Mouse (Mus musculus): ENCODE measurements around the gene Cntnap1. TPM values are rescaled to one million over a fixed set of nuclear protein-coding genes. Genes with fewer than 3 reads are reported as not detected.

Gene Cntnap1
- total RNA-seq, 2 experiments from 2014 or later = 4.8 to 7.4 TPM

Small RNA genes lying within 50 kb of the gene (microRNA-seq; reads per million reads assigned to microRNA genes)
- gene Gm27626 = not detected

Other genes starting within 250 kb of the Cntnap1 start
- 10 to 100 TPM; 32.4 to 36.7 TPM for gene Stat3, start 231.0 kb upstream of the Cntnap1 start, total RNA-seq (2021)
- gene Cavin1, start 199.6 kb upstream of the Cntnap1 start, total RNA-seq (2021) = 10 to 100 TPM; 22.6 to 22.8 TPM
- gene Atp6v0a1, start 161.1 kb upstream of the Cntnap1 start, total RNA-seq (2021) = 100 to 1,000 TPM; 257 to 302 TPM
- 1 to 10 TPM; 8.3 to 9.6 TPM for gene Naglu, start 100.5 kb upstream of the Cntnap1 start, total RNA-seq (2021)
- under 1 TPM; 0.52 to 0.76 TPM for gene Hsd17b1, start 92.1 kb upstream of the Cntnap1 start, total RNA-seq (2021)
- 10 to 100 TPM; 28.3 to 32.0 TPM for gene Coasy, start 88.0 kb upstream of the Cntnap1 start, total RNA-seq (2021)
- 10 to 100 TPM; 39.0 to 47.3 TPM for gene Mlx, start 83.2 kb upstream of the Cntnap1 start, total RNA-seq (2021)
- 1 to 10 TPM; 7.7 to 9.1 TPM for gene Psmc3ip, start 75.1 kb upstream of the Cntnap1 start, total RNA-seq (2021)
- gene Retreg3, start 50.6 kb upstream of the Cntnap1 start, total RNA-seq (2021) = 10 to 100 TPM; 48.9 to 49.2 TPM
- gene Tubg1, start 50.6 kb upstream of the Cntnap1 start, total RNA-seq (2021) = 10 to 100 TPM; 42.9 TPM
- gene Tubg2, start 14.6 kb upstream of the Cntnap1 start, total RNA-seq (2021) = 10 to 100 TPM; 38.6 to 41.6 TPM
- gene Plekhh3, start 828 bp downstream of the Cntnap1 start, total RNA-seq (2021) = 1 to 10 TPM; 5.6 to 6.1 TPM
- not detected for gene Ccr10, start 4.9 kb downstream of the Cntnap1 start, total RNA-seq (2021)
- gene Ezh1, start 55.9 kb downstream of the Cntnap1 start, total RNA-seq (2021) = 10 to 100 TPM; 34.3 to 36.6 TPM
- gene Ramp2, start 75.5 kb downstream of the Cntnap1 start, total RNA-seq (2021) = 10 to 100 TPM; 56.2 to 64.0 TPM
- 10 to 100 TPM; 76.2 to 77.1 TPM for gene Vps25, start 83.2 kb downstream of the Cntnap1 start, total RNA-seq (2021)
- 1 to 10 TPM; 5.4 to 6.2 TPM for gene Wnk4, start 90.0 kb downstream of the Cntnap1 start, total RNA-seq (2021)
- gene Cntd1, start 108.5 kb downstream of the Cntnap1 start, total RNA-seq (2021) = under 1 TPM; 0.30 to 0.68 TPM
- gene Coa3, start 108.6 kb downstream of the Cntnap1 start, total RNA-seq (2021) = 10 to 100 TPM; 80.2 to 87.2 TPM
- gene Becn1, start 131.8 kb downstream of the Cntnap1 start, total RNA-seq (2021) = 100 to 1,000 TPM; 141 to 144 TPM
- gene Psme3, start 145.7 kb downstream of the Cntnap1 start, total RNA-seq (2021) = 100 to 1,000 TPM in 1 of 2 experiments, 10 to 100 TPM in 1; 95.9 to 109 TPM
- 1 to 10 TPM; 6.2 to 6.6 TPM for gene Aoc2, start 154.5 kb downstream of the Cntnap1 start, total RNA-seq (2021)
- 1 to 10 TPM; 1.4 to 1.8 TPM for gene Aoc3, start 160.1 kb downstream of the Cntnap1 start, total RNA-seq (2021)
- not detected for gene G6pc, start 197.0 kb downstream of the Cntnap1 start, total RNA-seq (2021)
- 10 to 100 TPM; 50.3 to 52.5 TPM for gene Aarsd1, start 247.1 kb downstream of the Cntnap1 start, total RNA-seq (2021)